Mouse (Mus musculus) mouse embryonic stem cell (cell line): ENCODE measurements around the gene Cep112.

ENCODE experiments used
- in situ Hi-C, 2 experiments: fragments of 300-500 bp; cut with MboI; formaldehyde crosslinking; loops; 1 replicate in 1 of 2; 3 replicates in 1 of 2; pipeline ENCODE4 v1.14.3; 2019 to 2020; ENCODE audit warnings: low sequenced_read_pairs in 2 of 2, low pct_unique_long_range_greater_than_20kb in 1 of 2, mixed read lengths in 1 of 2; ENCODE audit not compliant: unreplicated experiment in 1 of 2

Cep112 gene

DNA sequence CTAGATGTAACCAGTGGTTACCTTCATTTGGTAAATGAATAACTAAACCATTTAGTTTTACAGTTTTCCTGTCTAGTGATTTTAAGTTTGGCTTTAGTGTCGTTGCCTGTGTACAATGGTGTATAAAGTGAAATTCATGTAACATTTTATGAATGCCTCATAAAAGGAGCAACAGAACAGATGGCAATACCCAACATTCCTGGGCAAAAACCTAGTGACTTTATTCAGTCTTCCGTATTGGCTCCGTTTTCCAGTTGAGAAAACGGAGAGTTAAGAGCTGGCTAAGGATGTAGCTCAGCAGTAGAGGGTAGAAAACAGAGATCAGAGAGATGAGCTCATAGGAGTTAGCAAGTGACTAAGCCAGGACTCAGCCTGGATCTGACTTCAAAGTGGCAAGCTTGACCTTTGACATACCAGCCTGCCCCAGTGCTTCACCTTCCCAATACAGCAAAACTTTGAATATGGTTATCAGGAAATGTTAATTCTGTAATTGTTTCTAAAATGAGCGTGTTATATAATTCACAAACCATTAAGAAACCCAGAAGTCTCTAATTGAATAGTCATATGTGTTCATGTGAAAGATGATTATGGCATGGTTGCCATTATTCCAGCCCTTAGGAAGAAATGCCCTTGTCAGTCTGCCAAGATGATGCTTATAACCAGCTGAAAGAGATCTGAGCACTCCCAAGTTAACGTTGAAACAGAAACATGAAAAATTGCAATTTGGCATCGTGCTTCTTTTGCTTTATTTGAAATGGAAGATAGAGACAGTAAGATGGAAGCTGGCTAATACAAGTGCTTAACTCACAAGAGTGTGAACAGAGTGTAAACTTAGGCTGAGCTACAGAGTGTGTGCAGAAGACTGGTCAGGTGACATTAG lies 328.6 kb downstream of the Cep112 start:
- in situ Hi-C loops = no loop called here

DNA sequence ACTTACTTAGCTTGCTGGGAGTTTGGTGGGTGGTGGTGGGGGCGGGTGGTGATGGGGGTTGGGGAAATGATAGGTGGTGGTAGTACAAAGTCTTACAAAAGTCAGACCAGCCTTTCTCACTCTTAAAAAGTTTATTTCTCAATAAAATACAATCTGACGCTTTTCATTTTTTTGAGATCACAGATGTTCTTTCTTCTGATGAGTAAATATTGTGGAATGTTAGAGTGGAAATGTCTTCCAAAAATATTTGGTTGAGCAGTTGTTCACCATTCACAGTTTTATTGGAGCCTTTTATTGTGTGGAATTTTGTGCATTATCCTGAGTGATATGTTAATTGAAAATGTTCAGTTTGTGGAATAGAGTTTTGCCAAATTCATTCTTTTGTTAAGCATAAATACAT lies 332.2 kb downstream of the Cep112 start:
- in situ Hi-C loops = no loop called here

DNA sequence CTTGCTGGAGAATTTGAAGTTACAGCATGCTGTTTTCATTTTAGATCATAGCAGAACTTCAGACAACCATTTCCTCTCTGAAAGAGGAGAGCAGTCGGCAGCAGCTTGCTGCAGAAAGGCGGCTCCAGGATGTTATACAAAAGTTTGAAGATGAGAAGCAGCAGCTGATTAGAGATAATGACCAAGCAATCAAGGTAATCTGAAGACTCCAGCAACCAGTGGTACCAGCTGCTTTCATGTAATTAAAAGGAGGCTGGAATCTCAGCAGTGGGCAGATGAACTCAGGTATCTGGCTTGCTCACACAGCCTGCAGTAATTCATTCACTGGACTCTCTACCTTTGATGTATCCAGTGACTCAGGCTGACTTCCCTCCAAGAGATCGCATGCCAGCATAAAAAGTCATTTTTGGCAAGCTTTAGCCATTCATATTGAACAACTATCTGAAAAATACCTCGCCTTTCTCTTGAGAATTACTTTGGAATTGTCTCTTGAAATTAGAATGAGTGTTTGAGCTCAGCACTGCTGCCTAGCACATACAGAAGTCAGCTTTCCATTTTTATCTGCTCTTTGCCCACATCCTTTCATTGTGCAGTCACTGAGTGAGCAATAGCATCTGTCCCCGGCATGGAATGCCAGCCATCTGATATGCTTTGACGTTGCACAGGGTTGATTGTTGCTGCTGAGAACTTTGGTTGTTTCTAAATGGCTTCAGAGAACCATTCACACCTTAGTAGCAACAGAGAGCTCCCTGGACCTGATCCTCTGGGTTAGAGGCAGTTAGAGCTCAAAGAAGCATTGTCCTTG lies 332.8 kb downstream of the Cep112 start:
- in situ Hi-C loops = no loop called here

- in situ Hi-C loops = no loop called here
Observed at GRCm38 (mm10) chr11:108770064-108770463, 345.1 kb downstream of the Cep112 start.

- in situ Hi-C loops = no loop called here
Observed at GRCm38 (mm10) chr11:108774019-108774670, 349.2 kb downstream of the Cep112 start.

- in situ Hi-C loops = no loop called here
Observed at GRCm38 (mm10) chr11:108777158-108777557, 352.2 kb downstream of the Cep112 start.

- in situ Hi-C loops = no loop called here
Observed at GRCm38 (mm10) chr11:108780271-108781250, 355.6 kb downstream of the Cep112 start.

GRCm38 (mm10) chr11:108798398-108798797 lies 373.4 kb downstream of the Cep112 start:
- in situ Hi-C loops = no loop called here

DNA sequence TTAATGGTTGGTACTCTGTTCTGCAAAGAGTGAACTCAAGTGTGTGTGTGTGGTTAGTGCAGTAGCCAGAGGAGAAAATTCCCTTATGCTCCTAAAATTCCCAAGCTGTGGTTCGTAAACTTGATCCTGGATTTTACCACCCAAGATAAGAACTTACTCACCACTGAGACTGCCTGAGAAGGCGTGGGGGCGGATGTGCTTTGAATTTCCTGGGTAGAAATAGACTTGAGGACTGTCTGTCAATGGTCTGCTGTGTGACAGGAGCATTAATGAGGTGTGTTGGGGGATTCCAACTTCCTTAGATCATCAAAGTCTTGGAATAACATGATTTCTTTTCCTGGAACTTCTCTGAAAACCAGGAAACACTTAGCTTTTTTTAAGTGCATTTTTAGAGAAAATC lies 374.7 kb downstream of the Cep112 start:
- in situ Hi-C loops = no loop called here

DNA sequence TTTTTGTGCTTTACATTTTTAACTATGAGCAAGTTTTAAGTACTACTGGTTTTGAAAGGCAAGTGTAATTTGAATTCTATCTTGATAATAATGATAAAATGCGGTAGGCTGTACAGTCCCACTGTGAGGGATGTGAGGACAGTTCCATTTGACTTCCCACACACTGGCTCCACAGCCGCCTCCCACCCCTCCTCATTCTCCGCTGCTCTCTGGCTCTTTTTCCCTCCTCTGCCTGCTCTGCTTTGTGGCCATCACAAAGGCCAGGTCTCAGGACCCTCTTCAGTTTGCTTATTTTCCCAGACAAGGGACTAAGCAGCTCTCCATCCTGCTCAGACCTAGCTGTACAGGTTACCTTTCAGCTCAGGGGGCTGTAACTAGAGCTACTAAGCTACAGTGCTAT lies 379.0 kb downstream of the Cep112 start:
- in situ Hi-C loops = no loop called here

- in situ Hi-C loops = no loop called here
Observed at GRCm38 (mm10) chr11:108805947-108806346, 381.0 kb downstream of the Cep112 start.

DNA sequence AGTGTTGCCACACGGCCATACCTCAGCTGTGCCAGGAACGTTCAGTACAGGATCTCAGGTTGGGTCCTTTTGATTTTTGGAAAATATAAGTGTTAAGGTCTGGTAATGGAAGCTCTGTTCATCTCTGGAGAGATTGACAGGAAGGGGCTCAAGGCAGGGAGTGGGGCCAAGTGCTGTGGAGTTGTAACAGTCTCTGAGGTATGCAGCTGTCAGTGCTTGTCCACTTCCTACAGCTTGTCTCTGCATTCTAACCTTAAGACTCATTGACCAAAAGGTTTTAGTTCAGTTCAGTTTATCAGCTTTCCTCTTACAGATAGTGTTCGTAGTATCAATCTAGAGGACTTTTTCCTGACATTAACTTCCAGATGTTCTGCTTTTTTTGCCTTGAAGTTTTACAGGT lies 384.6 kb downstream of the Cep112 start:
- in situ Hi-C loops = no loop called here

DNA sequence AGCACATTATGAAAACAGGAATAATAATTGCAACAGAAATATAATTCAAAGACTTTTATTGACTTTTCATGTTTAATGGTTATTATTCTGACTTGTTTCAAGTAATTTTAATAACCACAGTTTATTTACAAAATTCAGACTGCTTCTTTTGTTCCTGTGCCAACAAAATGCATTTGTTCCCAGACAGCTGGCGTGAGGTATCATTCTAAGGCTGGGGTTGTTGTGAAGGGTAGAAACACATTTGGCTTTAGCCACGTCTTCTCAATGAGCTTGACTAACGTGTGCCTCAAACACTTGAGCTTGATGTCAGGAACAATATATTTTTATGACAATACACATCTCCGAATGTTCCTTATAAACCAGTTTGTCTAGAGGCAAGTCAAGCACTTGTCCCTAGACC lies 396.8 kb downstream of the Cep112 start:
- in situ Hi-C loops = no loop called here

GRCm38 (mm10) chr11:108822257-108822656 lies 397.3 kb downstream of the Cep112 start:
- in situ Hi-C loops = no loop called here

DNA sequence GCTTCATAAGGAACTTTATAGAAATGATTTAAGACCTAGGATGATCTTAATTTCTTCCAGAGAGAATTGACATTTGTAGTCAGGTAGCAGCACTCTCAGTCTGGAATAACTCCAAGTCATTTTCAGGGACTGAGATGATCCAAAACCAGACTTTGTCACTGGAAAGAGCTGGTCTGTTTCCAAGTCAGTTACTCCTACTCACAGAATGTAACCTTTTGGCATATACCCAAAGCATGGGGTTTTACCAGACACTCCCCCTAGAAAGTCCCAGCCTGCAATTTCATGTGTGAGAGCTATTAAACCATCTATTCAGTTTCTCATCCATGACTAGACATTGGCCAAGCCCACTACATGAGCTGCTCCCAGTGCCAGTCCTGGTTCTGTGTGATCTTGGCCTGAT lies 402.3 kb downstream of the Cep112 start:
- in situ Hi-C loops = no loop called here

DNA sequence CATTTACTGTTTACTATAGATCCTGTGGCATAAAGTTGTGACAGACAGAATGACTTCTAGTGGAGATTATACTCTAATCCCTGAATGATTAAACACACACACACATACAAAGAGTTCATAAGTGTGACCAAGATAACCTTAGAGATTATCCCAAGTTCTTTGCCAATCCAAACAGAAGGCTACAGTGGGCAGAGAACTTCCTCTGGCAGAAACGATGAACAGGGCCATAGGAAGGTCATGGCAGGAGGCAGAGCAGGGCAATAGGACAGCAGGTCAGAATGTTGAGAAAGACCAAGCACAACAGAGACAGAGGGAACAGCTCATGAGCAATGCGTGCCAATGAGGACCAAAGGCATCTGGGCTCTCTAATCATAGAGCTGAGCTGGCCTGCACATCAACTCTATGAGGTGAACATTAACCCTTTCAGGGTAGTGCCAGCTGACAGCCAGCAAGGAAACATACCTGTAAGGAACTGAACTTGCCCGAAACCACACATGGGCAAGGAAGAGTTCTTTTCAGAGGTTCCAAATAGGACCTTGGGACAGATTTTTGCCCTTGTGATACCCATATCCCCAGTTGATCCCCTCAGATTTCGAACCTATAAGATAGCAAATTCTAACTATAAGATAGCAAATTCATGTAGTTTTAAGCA lies 403.5 kb downstream of the Cep112 start:
- in situ Hi-C loops = no loop called here

- in situ Hi-C loops = no loop called here
Observed at GRCm38 (mm10) chr11:108836706-108837105, 411.7 kb downstream of the Cep112 start.

- in situ Hi-C loops = no loop called here
Observed at GRCm38 (mm10) chr11:108840195-108840594, 415.2 kb downstream of the Cep112 start.
